27 mouse cellular contexts compared by ENCODE assay signal in the genomic region with DNA sequence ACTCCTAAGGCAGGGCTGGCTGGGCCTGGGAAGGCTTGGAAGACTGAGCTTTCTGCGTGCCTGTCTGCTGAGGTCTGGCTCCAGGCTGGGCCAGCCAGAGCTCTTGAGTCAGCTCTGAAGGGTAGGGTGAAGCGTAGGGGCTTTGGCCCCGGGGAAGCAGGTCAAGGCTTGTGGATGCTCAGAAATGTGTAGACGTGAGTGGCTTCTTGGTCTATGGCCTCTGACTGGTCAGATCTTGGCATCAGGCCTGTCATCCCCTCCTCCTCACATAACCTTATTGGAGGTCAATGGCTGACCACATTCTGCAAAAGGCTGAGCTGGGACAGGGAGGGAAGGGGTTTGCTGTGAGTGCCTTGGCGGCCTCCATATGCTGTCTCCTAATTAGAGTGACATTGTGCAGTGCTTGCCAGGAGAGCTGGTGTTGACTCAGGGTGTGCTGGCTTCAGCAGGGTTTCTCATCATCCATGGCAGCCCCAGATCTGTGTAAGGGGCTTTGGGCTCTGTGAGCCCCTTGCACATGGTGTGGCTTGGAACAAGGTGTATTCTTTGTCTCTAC. TPM values are rescaled to one million over a fixed set of nuclear protein-coding genes. Genes with fewer than 3 reads are reported as not detected.
DNase-seq lines count a peak whose midpoint lies in the region; ATAC-seq and TF ChIP-seq lines count a peak whose summit lies in the region.
"Had no signal": no experiment of that assay in that cellular context is flagged by ENCODE, and none has a peak within 500 bp of the region (broad histone marks: within the 10 kb centered on the region; RNA-seq: fewer than 3 reads in every experiment).

No protein-coding gene starts in this region.

- 0 out of 2 replicates have a peak overlapping the region, but pooled peaks have one; percentile 6 for H3K27ac ChIP-seq in heart, embryonic 11.5 days (ENCODE audit: low read depth, low read length)
- H3K27ac ChIP-seq in liver, embryonic 13.5 days: no peak overlapping the region
- no peak overlapping the region for H3K27ac ChIP-seq in liver, embryonic 16.5 days (ENCODE audit: low read length)
- no peak overlapping the region for H3K27ac ChIP-seq in midbrain, embryonic 14.5 days (replicated peaks; ENCODE audit: low read depth, low read length)
- no peak overlapping the region for H3K27ac ChIP-seq in midbrain, postnatal 0 days (ENCODE audit: low read depth, low read length)
- H3K27ac ChIP-seq: forebrain, embryonic 15.5 days; hindbrain, embryonic 13.5 days; neural tube, embryonic 12.5 days had no signal

- H3K27me3 ChIP-seq in heart, embryonic 11.5 days (ENCODE audit: control insufficient read depth, insufficient read depth, low read length): no peaks in the 10 kb centered on the region
- H3K27me3 ChIP-seq in liver, embryonic 13.5 days: no peaks in the 10 kb centered on the region; the same call in 1 of the 2 replicates
- no peaks in the 10 kb centered on the region for H3K27me3 ChIP-seq in liver, embryonic 16.5 days (ENCODE audit: control insufficient read depth, insufficient read depth, low read depth, low read length)
- H3K27me3 ChIP-seq in midbrain, embryonic 14.5 days (ENCODE audit: control insufficient read depth, insufficient read depth, low read length): no peaks in the 10 kb centered on the region
- no peaks in the 10 kb centered on the region for H3K27me3 ChIP-seq in midbrain, postnatal 0 days (ENCODE audit: insufficient read depth, low read length)
- H3K27me3 ChIP-seq: forebrain, embryonic 15.5 days; hindbrain, embryonic 13.5 days; neural tube, embryonic 12.5 days had no signal

- intact Hi-C loops in heart, postnatal 14 days (cut with DNase I): no loop called here

- ATAC-seq in heart, embryonic 11.5 days (replicated peaks; ENCODE audit: insufficient number of reproducible peaks, low FRiP score, low TSS enrichment): 0 out of 2 replicates have a peak, but pooled peaks have one; percentile 21
- ATAC-seq in liver, embryonic 13.5 days (ENCODE audit: low read depth): peak; percentile 24
- ATAC-seq in liver, embryonic 16.5 days (ENCODE audit: low read depth): peak; percentile 28
- ATAC-seq in midbrain, embryonic 14.5 days (ENCODE audit: low FRiP score, low TSS enrichment): no peak
- no peak for ATAC-seq in midbrain, postnatal 0 days (ENCODE audit: low FRiP score)
- ATAC-seq: activated CD4-positive, CD25-positive, alpha-beta regulatory T cell, adult 4 months; forebrain, embryonic 15.5 days; intestine, embryonic 16.5 days; Patski had no signal

- peaks cover 20% of the 10 kb centered on the region for H3K4me1 ChIP-seq in heart, embryonic 11.5 days (ENCODE audit: control insufficient read depth, insufficient read depth, low read length)
- peaks cover 4% of the 10 kb centered on the region; the same call in 1 of the 2 replicates for H3K4me1 ChIP-seq in liver, embryonic 13.5 days (replicated peaks)
- H3K4me1 ChIP-seq in liver, embryonic 16.5 days (ENCODE audit: control insufficient read depth, low read depth, low read length): no peaks in the 10 kb centered on the region
- no peaks in the 10 kb centered on the region for H3K4me1 ChIP-seq in midbrain, embryonic 14.5 days (ENCODE audit: control insufficient read depth, insufficient read depth, low read length)
- no peaks in the 10 kb centered on the region for H3K4me1 ChIP-seq in midbrain, postnatal 0 days (ENCODE audit: insufficient read depth, low read length)
- H3K4me1 ChIP-seq: forebrain, embryonic 15.5 days; neural tube, embryonic 12.5 days had no signal

- no peak overlapping the region for H3K9ac ChIP-seq in heart, embryonic 11.5 days (ENCODE audit: low read depth, low read length)
- no peak overlapping the region for H3K9ac ChIP-seq in liver, embryonic 13.5 days
- no peak overlapping the region for H3K9ac ChIP-seq in liver, embryonic 16.5 days (ENCODE audit: low read depth, low read length)
- no peak overlapping the region for H3K9ac ChIP-seq in midbrain, embryonic 14.5 days (replicated peaks; ENCODE audit: low read length)
- no peak overlapping the region for H3K9ac ChIP-seq in midbrain, postnatal 0 days (replicated peaks; ENCODE audit: low read length, poor library complexity, severe bottlenecking)
- H3K9ac ChIP-seq: forebrain, embryonic 15.5 days; hindbrain, embryonic 13.5 days; neural tube, embryonic 12.5 days had no signal

- no peak for DNase-seq in heart, postnatal 14 days
- no peak for DNase-seq in liver, embryonic 13.5 days
- no peak for DNase-seq in liver
- DNase-seq in adrenal gland, adult 2 months: peak; percentile 86
- DNase-seq in midbrain, embryonic 14.5 days: no peak
- DNase-seq in midbrain, postnatal 0 days (ENCODE audit: low spot score): no peak
- DNase-seq: cerebellum, adult 11-12 months; cerebellum, postnatal 36 days; layer of hippocampus, adult 9-11 months; right cerebral cortex, postnatal 14 days had no signal

- no peaks in the 10 kb centered on the region for H3K9me3 ChIP-seq in heart, embryonic 11.5 days (replicated peaks; ENCODE audit: control insufficient read depth, low read length)
- H3K9me3 ChIP-seq in liver, embryonic 13.5 days (replicated peaks): no peaks in the 10 kb centered on the region
- H3K9me3 ChIP-seq in liver, embryonic 16.5 days (replicated peaks; ENCODE audit: control insufficient read depth, low read length): no peaks in the 10 kb centered on the region
- no peaks in the 10 kb centered on the region for H3K9me3 ChIP-seq in midbrain, embryonic 14.5 days (ENCODE audit: control insufficient read depth, low read length)
- H3K9me3 ChIP-seq in midbrain, postnatal 0 days (ENCODE audit: low read length): no peaks in the 10 kb centered on the region
- H3K9me3 ChIP-seq: forebrain, embryonic 15.5 days; hindbrain, embryonic 13.5 days; neural tube, embryonic 12.5 days had no signal

- H3K4me3 ChIP-seq in heart, embryonic 11.5 days (ENCODE audit: low read depth, low read length): no peak overlapping the region
- H3K4me3 ChIP-seq in liver, embryonic 13.5 days (replicated peaks): no peak overlapping the region
- H3K4me3 ChIP-seq in liver, embryonic 16.5 days (ENCODE audit: low read depth, low read length): no peak overlapping the region
- no peak overlapping the region for H3K4me3 ChIP-seq in midbrain, embryonic 14.5 days (replicated peaks; ENCODE audit: low read depth, low read length)
- H3K4me3 ChIP-seq in midbrain, postnatal 0 days (ENCODE audit: low read depth, low read length): no peak overlapping the region
- H3K4me3 ChIP-seq: erythroblast, embryonic 14.5 days; forebrain, embryonic 15.5 days; hindbrain, embryonic 13.5 days; neural tube, embryonic 12.5 days had no signal

- TF ChIP-seq CTCF in midbrain, postnatal 0 days (IDR thresholded peaks at IDR 0.05): no peak

- no peaks in the 10 kb centered on the region for H3K36me3 ChIP-seq in heart, embryonic 11.5 days (ENCODE audit: control insufficient read depth, insufficient read depth, low read length)
- H3K36me3 ChIP-seq in liver, embryonic 13.5 days: no peaks in the 10 kb centered on the region
- no peaks in the 10 kb centered on the region for H3K36me3 ChIP-seq in liver, embryonic 16.5 days (ENCODE audit: control insufficient read depth, insufficient read depth)
- H3K36me3 ChIP-seq in midbrain, embryonic 14.5 days (ENCODE audit: control insufficient read depth, insufficient read depth, low read length): no peaks in the 10 kb centered on the region
- H3K36me3 ChIP-seq in midbrain, postnatal 0 days (ENCODE audit: insufficient read depth, low read length): no peaks in the 10 kb centered on the region
- H3K36me3 ChIP-seq: forebrain, embryonic 15.5 days; hindbrain, embryonic 13.5 days; neural tube, embryonic 12.5 days had no signal

- WGBS in heart, embryonic 11.5 days (ENCODE audit: insufficient replicate concordance): 57% methylated on average over 5 of the region's 5 CpGs
- WGBS in liver, embryonic 13.5 days (ENCODE audit: insufficient replicate concordance): 74% methylated on average over 5 of the region's 5 CpGs
- 70% methylated on average over 5 of the region's 5 CpGs for WGBS in liver, embryonic 16.5 days (ENCODE audit: insufficient replicate concordance)
- 90% methylated on average over 5 of the region's 5 CpGs for WGBS in midbrain, embryonic 14.5 days
- 90% methylated on average over 5 of the region's 5 CpGs for whole genome bisulfite sequencing in midbrain, postnatal 0 days

- no peak overlapping the region for H3K4me2 ChIP-seq in heart, embryonic 11.5 days
- H3K4me2 ChIP-seq in liver, embryonic 13.5 days: no peak overlapping the region
- H3K4me2 ChIP-seq in liver, embryonic 16.5 days (ENCODE audit: low read depth, low read length): no peak overlapping the region
- no peak overlapping the region for H3K4me2 ChIP-seq in midbrain, embryonic 14.5 days (ENCODE audit: low read length)
- H3K4me2 ChIP-seq in midbrain, postnatal 0 days (ENCODE audit: low read depth, low read length, poor library complexity, severe bottlenecking): no peak overlapping the region
- H3K4me2 ChIP-seq: forebrain, embryonic 15.5 days; hindbrain, embryonic 13.5 days; neural tube, embryonic 12.5 days had no signal

RNA-seq across cellular contexts. Expression of gene Gpat2, which starts 30.3 kb away (rescaled TPM):
- polyA plus RNA-seq in heart, embryonic 11.5 days (2014; fragmentation: Nextera tagmentation; extraction: Ambion mirVana): 0.30 and 0.34 TPM in 2 replicates
- total RNA-seq in heart, postnatal 14 days (2021): under 1 TPM in 1 of 2 experiments, not detected in 1; 0.12 TPM
- polyA plus RNA-seq in liver, embryonic 13.5 days (2015; fragmentation: Nextera tagmentation; extraction: Ambion mirVana): 0.35 and 0.39 TPM in 2 replicates
- under 1 TPM; 0.14 to 0.31 TPM for total RNA-seq in adrenal gland, adult 2 months (2021)
- polyA plus RNA-seq in adrenal gland, adult 2 months (2012; rRNA removed): 0.19 and 0.61 TPM in 2 replicates
- 0.28 and 0.38 TPM in 2 replicates for polyA plus RNA-seq in liver, embryonic 16.5 days (2015; fragmentation: Nextera tagmentation; extraction: Ambion mirVana)
- 0.08 TPM in 2 replicates for polyA plus RNA-seq in midbrain, embryonic 14.5 days (2014; fragmentation: Nextera tagmentation; extraction: Ambion mirVana)
- 0.09 and 0.55 TPM in 2 replicates for total RNA-seq in midbrain, postnatal 0 days (2014; rRNA removed)
- polyA plus RNA-seq in midbrain, postnatal 0 days (2015; fragmentation: Nextera tagmentation; extraction: Ambion mirVana): 0.16 and 0.23 TPM in 2 replicates
- total RNA-seq: monocyte, adult 5-6 weeks had no signal
- polyA plus RNA-seq: embryonic facial prominence, embryonic 11.5 days; forebrain, embryonic 15.5 days; limb, embryonic 11.5 days had no signal

RNA-seq across cellular contexts. Expression of gene Adra2b, which starts 31.7 kb away (rescaled TPM):
- 10.2 and 12.0 TPM in 2 replicates for polyA plus RNA-seq in heart, embryonic 11.5 days (2014; fragmentation: Nextera tagmentation; extraction: Ambion mirVana)
- total RNA-seq in heart, postnatal 14 days (2021): 1 to 10 TPM; 1.4 to 1.9 TPM
- 29.4 and 32.4 TPM in 2 replicates for polyA plus RNA-seq in liver, embryonic 13.5 days (2015; fragmentation: Nextera tagmentation; extraction: Ambion mirVana)
- total RNA-seq in adrenal gland, adult 2 months (2021): 1 to 10 TPM; 1.6 to 1.9 TPM
- 1.1 and 1.5 TPM in 2 replicates for polyA plus RNA-seq in adrenal gland, adult 2 months (2012; rRNA removed)
- polyA plus RNA-seq in liver, embryonic 16.5 days (2015; fragmentation: Nextera tagmentation; extraction: Ambion mirVana): 16.7 and 19.2 TPM in 2 replicates
- 0.08 TPM in 1 of 2 replicates, not detected in the other for polyA plus RNA-seq in midbrain, embryonic 14.5 days (2014; fragmentation: Nextera tagmentation; extraction: Ambion mirVana)
- total RNA-seq in midbrain, postnatal 0 days (2014; rRNA removed): 0.66 and 0.71 TPM in 2 replicates
- polyA plus RNA-seq in midbrain, postnatal 0 days (2015; fragmentation: Nextera tagmentation; extraction: Ambion mirVana): 0.54 and 0.68 TPM in 2 replicates
- total RNA-seq: megakaryocyte progenitor cell, adult 5-6 weeks; monocyte, adult 5-6 weeks had no signal
- polyA plus RNA-seq: activated CD4-positive, CD25-positive, alpha-beta regulatory T cell, adult 4 months; Patski had no signal

RNA-seq across cellular contexts. Expression of gene Fahd2a, which starts 49.7 kb away (rescaled TPM):
- polyA plus RNA-seq in heart, embryonic 11.5 days (2014; fragmentation: Nextera tagmentation; extraction: Ambion mirVana): 30.3 and 30.6 TPM in 2 replicates
- total RNA-seq in heart, postnatal 14 days (2021): 10 to 100 TPM; 25.9 to 30.2 TPM
- polyA plus RNA-seq in liver, embryonic 13.5 days (2015; fragmentation: Nextera tagmentation; extraction: Ambion mirVana): 14.3 and 15.5 TPM in 2 replicates
- total RNA-seq in adrenal gland, adult 2 months (2021): 10 to 100 TPM; 33.3 to 43.0 TPM
- polyA plus RNA-seq in adrenal gland, adult 2 months (2012; rRNA removed): 26.9 and 28.6 TPM in 2 replicates
- polyA plus RNA-seq in liver, embryonic 16.5 days (2015; fragmentation: Nextera tagmentation; extraction: Ambion mirVana): 15.6 and 15.8 TPM in 2 replicates
- polyA plus RNA-seq in midbrain, embryonic 14.5 days (2014; fragmentation: Nextera tagmentation; extraction: Ambion mirVana): 37.0 and 42.8 TPM in 2 replicates
- 25.1 and 32.4 TPM in 2 replicates for total RNA-seq in midbrain, postnatal 0 days (2014; rRNA removed)
- polyA plus RNA-seq in midbrain, postnatal 0 days (2015; fragmentation: Nextera tagmentation; extraction: Ambion mirVana): 27.3 and 29.2 TPM in 2 replicates

RNA-seq across cellular contexts. Expression of gene Astl, which starts 56.2 kb away (rescaled TPM):
- not detected in 2 replicates for polyA plus RNA-seq in heart, embryonic 11.5 days (2014; fragmentation: Nextera tagmentation; extraction: Ambion mirVana)
- total RNA-seq in heart, postnatal 14 days (2021): not detected
- polyA plus RNA-seq in liver, embryonic 13.5 days (2015; fragmentation: Nextera tagmentation; extraction: Ambion mirVana): not detected in 2 replicates
- total RNA-seq in adrenal gland, adult 2 months (2021): not detected
- polyA plus RNA-seq in adrenal gland, adult 2 months (2012; rRNA removed): not detected in 2 replicates
- not detected in 2 replicates for polyA plus RNA-seq in liver, embryonic 16.5 days (2015; fragmentation: Nextera tagmentation; extraction: Ambion mirVana)
- polyA plus RNA-seq in midbrain, embryonic 14.5 days (2014; fragmentation: Nextera tagmentation; extraction: Ambion mirVana): not detected in 2 replicates
- total RNA-seq in midbrain, postnatal 0 days (2014; rRNA removed): not detected in 2 replicates
- not detected in 2 replicates for polyA plus RNA-seq in midbrain, postnatal 0 days (2015; fragmentation: Nextera tagmentation; extraction: Ambion mirVana)
- total RNA-seq: left cerebral cortex, adult 8-10 months had no signal
- polyA plus RNA-seq: erythroblast, embryonic 14.5 days; forebrain, embryonic 15.5 days; gonadal fat pad, adult 2 months; heart, embryonic 16.5 days; hindbrain, embryonic 13.5 days; intestine, embryonic 16.5 days; limb, embryonic 11.5 days; lung, embryonic 16.5 days; neural tube, embryonic 12.5 days; Patski had no signal

RNA-seq across cellular contexts. Expression of gene Dusp2, which starts 58.7 kb away (rescaled TPM):
- 17.4 and 18.3 TPM in 2 replicates for polyA plus RNA-seq in heart, embryonic 11.5 days (2014; fragmentation: Nextera tagmentation; extraction: Ambion mirVana)
- 1 to 10 TPM; 1.0 to 4.0 TPM for total RNA-seq in heart, postnatal 14 days (2021)
- 2.7 and 2.8 TPM in 2 replicates for polyA plus RNA-seq in liver, embryonic 13.5 days (2015; fragmentation: Nextera tagmentation; extraction: Ambion mirVana)
- under 1 TPM; 0.17 to 0.76 TPM for total RNA-seq in adrenal gland, adult 2 months (2021)
- 1.3 and 2.2 TPM in 2 replicates for polyA plus RNA-seq in adrenal gland, adult 2 months (2012; rRNA removed)
- polyA plus RNA-seq in liver, embryonic 16.5 days (2015; fragmentation: Nextera tagmentation; extraction: Ambion mirVana): 1.8 and 2.2 TPM in 2 replicates
- 10.1 and 12.7 TPM in 2 replicates for polyA plus RNA-seq in midbrain, embryonic 14.5 days (2014; fragmentation: Nextera tagmentation; extraction: Ambion mirVana)
- total RNA-seq in midbrain, postnatal 0 days (2014; rRNA removed): 10.8 and 18.0 TPM in 2 replicates
- 23.0 and 23.6 TPM in 2 replicates for polyA plus RNA-seq in midbrain, postnatal 0 days (2015; fragmentation: Nextera tagmentation; extraction: Ambion mirVana)

Comparison
In these comparisons a context has a peak if more than half of its experiments do, and no peak if none do; other contexts are left out.
1. ATAC-seq: peak in heart, embryonic 11.5 days (single experiment), liver, embryonic 13.5 days (single experiment) and liver, embryonic 16.5 days (single experiment); none in midbrain, embryonic 14.5 days (single experiment) and midbrain, postnatal 0 days (single experiment).